Comparison of ENCODE assay signal across 29 mouse cellular contexts in genomic region chr6:84084757-84085156, GRCm38 (mm10).
DNase-seq lines count a peak whose midpoint lies in the region; ATAC-seq and TF ChIP-seq lines count a peak whose summit lies in the region.
"Had no signal": no experiment of that assay in that cellular context is flagged by ENCODE, and none has a peak within 500 bp of the region (broad histone marks: within the 10 kb centered on the region; RNA-seq: fewer than 3 reads in every experiment).

No protein-coding gene starts in this region.

- no peaks in the 10 kb centered on the region for H3K9me3 ChIP-seq in heart, embryonic 13.5 days
- peaks cover 8% of the 10 kb centered on the region; the same call in 1 of the 2 replicates for H3K9me3 ChIP-seq in megakaryocyte, embryonic 14.5 days
- no peaks in the 10 kb centered on the region for H3K9me3 ChIP-seq in limb, embryonic 10.5 days (replicated peaks)
- H3K9me3 ChIP-seq: G1E; intestine, embryonic 15.5 days; liver, embryonic 13.5 days; midbrain, embryonic 12.5 days; stomach, embryonic 15.5 days had no signal

- no peak for TF ChIP-seq POLR2A in myocyte (IDR thresholded peaks at IDR 0.05; ENCODE audit: insufficient read length, low read depth)
- no peak for TF ChIP-seq POLR2A in kidney, adult 2 months (IDR thresholded peaks at IDR 0.05; ENCODE audit: low read depth, low read length)

- H3K27me3 ChIP-seq in heart, embryonic 13.5 days (replicated peaks) = no peaks in the 10 kb centered on the region; the same call in 1 of the 2 replicates
- H3K27me3 ChIP-seq in megakaryocyte, embryonic 14.5 days (replicated peaks) = peaks cover 14% of the 10 kb centered on the region
- H3K27me3 ChIP-seq in limb, embryonic 10.5 days (ENCODE audit: low read depth, poor library complexity, severe bottlenecking) = no peaks in the 10 kb centered on the region
- no peaks in the 10 kb centered on the region for H3K27me3 ChIP-seq in myocyte (ENCODE audit: control insufficient read depth, insufficient read depth, insufficient read length)
- no peaks in the 10 kb centered on the region for H3K27me3 ChIP-seq in kidney, adult 2 months (replicated peaks; ENCODE audit: control insufficient read depth, insufficient read depth, low read length)
- H3K27me3 ChIP-seq: forebrain, embryonic 12.5 days; intestine, embryonic 15.5 days; liver, embryonic 13.5 days; midbrain, embryonic 12.5 days; neural tube, embryonic 13.5 days; Patski; stomach, embryonic 15.5 days had no signal

- ATAC-seq in heart, embryonic 13.5 days (ENCODE audit: extremely low read depth, insufficient number of reproducible peaks, low FRiP score, low TSS enrichment) = no peak
- no peak for ATAC-seq in megakaryocyte, adult 5-6 weeks (ENCODE audit: poor library complexity, severe bottlenecking)
- ATAC-seq: forebrain, postnatal 0 days; hindbrain, postnatal 0 days; intestine, embryonic 15.5 days; Patski had no signal

- H3K79me2 ChIP-seq in myocyte (ENCODE audit: control insufficient read depth, insufficient read depth) = no peaks in the 10 kb centered on the region

- peaks cover 17% of the 10 kb centered on the region for H3K4me1 ChIP-seq in heart, embryonic 13.5 days
- no peaks in the 10 kb centered on the region for H3K4me1 ChIP-seq in megakaryocyte, embryonic 14.5 days
- H3K4me1 ChIP-seq in limb, embryonic 10.5 days = peaks cover 9% of the 10 kb centered on the region
- no peaks in the 10 kb centered on the region for H3K4me1 ChIP-seq in kidney, adult 2 months (ENCODE audit: control insufficient read depth, insufficient read depth, low read length)
- H3K4me1 ChIP-seq: forebrain, embryonic 12.5 days; intestine, embryonic 15.5 days; liver, embryonic 13.5 days; midbrain, embryonic 12.5 days; neural tube, embryonic 13.5 days; stomach, embryonic 15.5 days had no signal

- peaks cover 57% of the 10 kb centered on the region for H3K36me3 ChIP-seq in heart, embryonic 13.5 days
- H3K36me3 ChIP-seq in megakaryocyte, embryonic 14.5 days (replicated peaks; ENCODE audit: low read length) = no peaks in the 10 kb centered on the region
- no peaks in the 10 kb centered on the region for H3K36me3 ChIP-seq in limb, embryonic 10.5 days
- H3K36me3 ChIP-seq in myocyte (ENCODE audit: control insufficient read depth, insufficient read depth) = peaks cover 11% of the 10 kb centered on the region
- H3K36me3 ChIP-seq in kidney, adult 2 months (ENCODE audit: control insufficient read depth, insufficient read depth, low read length) = no peaks in the 10 kb centered on the region
- H3K36me3 ChIP-seq: forebrain, embryonic 12.5 days; G1E; hindbrain, embryonic 10.5 days; intestine, embryonic 15.5 days; liver, embryonic 13.5 days; midbrain, embryonic 12.5 days; neural tube, embryonic 13.5 days; stomach, embryonic 15.5 days had no signal

- no peak overlapping the region for H3K4me2 ChIP-seq in heart, embryonic 13.5 days
- H3K4me2 ChIP-seq in myocyte (ENCODE audit: low read depth) = no peak overlapping the region
- H3K4me2 ChIP-seq: forebrain, embryonic 12.5 days; intestine, embryonic 15.5 days; liver, embryonic 13.5 days; midbrain, embryonic 12.5 days; neural tube, embryonic 13.5 days; stomach, embryonic 15.5 days had no signal

- H3K9ac ChIP-seq in heart, embryonic 13.5 days = no peak overlapping the region; the same call in 1 of the 2 replicates
- H3K9ac ChIP-seq: forebrain, embryonic 12.5 days; forebrain, postnatal 0 days; intestine, embryonic 15.5 days; liver, embryonic 13.5 days; midbrain, embryonic 12.5 days; neural tube, embryonic 13.5 days; stomach, embryonic 15.5 days had no signal

- H3K27ac ChIP-seq in heart, embryonic 13.5 days (replicated peaks) = peak overlapping the region; percentile 53
- H3K27ac ChIP-seq in limb, embryonic 10.5 days = peak overlapping the region; percentile 8; the same call in 1 of the 2 replicates
- H3K27ac ChIP-seq in kidney, adult 2 months (ENCODE audit: insufficient read depth, low read depth, low read length) = no peak overlapping the region
- H3K27ac ChIP-seq: forebrain, embryonic 12.5 days; hindbrain, embryonic 10.5 days; hindbrain, postnatal 0 days; intestine, embryonic 15.5 days; liver, embryonic 13.5 days; midbrain, embryonic 12.5 days; neural tube, embryonic 13.5 days; stomach, embryonic 15.5 days had no signal

- 63% methylated on average over 10 of the region's 10 CpGs for WGBS in heart, embryonic 13.5 days
- 75% methylated on average over 10 of the region's 10 CpGs for WGBS in limb, embryonic 10.5 days
- 67% methylated on average over 10 of the region's 10 CpGs for WGBS in kidney, adult 2 months

- H3K4me3 ChIP-seq in heart, embryonic 13.5 days = no peak overlapping the region
- H3K4me3 ChIP-seq in megakaryocyte, embryonic 14.5 days (replicated peaks) = peak overlapping the region; percentile 51
- no peak overlapping the region for H3K4me3 ChIP-seq in limb, embryonic 10.5 days
- no peak overlapping the region for H3K4me3 ChIP-seq in myocyte
- no peak overlapping the region for H3K4me3 ChIP-seq in kidney, adult 2 months (ENCODE audit: insufficient read depth, low read depth, low read length)
- H3K4me3 ChIP-seq: erythroblast, embryonic 14.5 days; forebrain, embryonic 12.5 days; hindbrain, embryonic 10.5 days; intestine, embryonic 15.5 days; liver, embryonic 13.5 days; midbrain, embryonic 12.5 days; neural tube, embryonic 13.5 days; stomach, embryonic 15.5 days had no signal

- TF ChIP-seq CTCF in kidney, adult 2 months (conservative IDR thresholded peaks at IDR 0.05; ENCODE audit: insufficient read depth, insufficient read length, low read depth, low read length) = no peak

- no peak overlapping the region for H3ac ChIP-seq in myocyte (ENCODE audit: control insufficient read depth, insufficient read length)

- DNase-seq in heart, postnatal 4 days = no peak
- DNase-seq in limb, embryonic 10.5 days (ENCODE audit: low spot score) = no peak
- DNase-seq in kidney, adult 2 months = no peak
- DNase-seq in right cerebral cortex, postnatal 14 days = no peak
- DNase-seq: adrenal gland, postnatal 25 days; cerebellum, adult 2 months; cerebellum, postnatal 14 days; forebrain, postnatal 0 days; heart, postnatal 10 days; kidney, adult 8-10 months; kidney, postnatal 14 days; layer of hippocampus, adult 9-11 months; liver, embryonic 13.5 days; lung, adult 2 months; thymus, postnatal 25 days had no signal

TF ChIP-seq in myocyte, 11 proteins besides CTCF, POLR2A, EP300 and RAD21:
- TF ChIP-seq E2F4 (IDR thresholded peaks at IDR 0.05; ENCODE audit: insufficient read depth) (no peak), MYOG (IDR thresholded peaks at IDR 0.05; ENCODE audit: control insufficient read depth in 1 of 3, insufficient read depth in 1 of 3, insufficient read length in 2 of 3, low read depth in 2 of 3) (peak in 2 of 3 experiments; percentile 32 to 72), TCF3 (IDR thresholded peaks at IDR 0.05; ENCODE audit: insufficient read length, low read depth) (no peak), REST (IDR thresholded peaks at IDR 0.05; ENCODE audit: insufficient read depth, insufficient read length) (no peak), TCF12 (IDR thresholded peaks at IDR 0.05; ENCODE audit: insufficient read depth, poor library complexity, severe bottlenecking) (no peak), USF1 (IDR thresholded peaks at IDR 0.05; ENCODE audit: low read depth) (no peak), POLR2AphosphoS2 (IDR thresholded peaks at IDR 0.05; ENCODE audit: insufficient read length, low read depth) (peak; percentile 42), MAX (IDR thresholded peaks at IDR 0.05; ENCODE audit: low read depth) (no peak), CEBPB (IDR thresholded peaks at IDR 0.05; ENCODE audit: insufficient read depth, poor library complexity, severe bottlenecking) (no peak), SRF (IDR thresholded peaks at IDR 0.05; ENCODE audit: control insufficient read depth, insufficient read length, low read depth) (no peak), MYOD1 (IDR thresholded peaks at IDR 0.05; ENCODE audit: control insufficient read depth in 1 of 3, insufficient read length in 2 of 3, low read depth in 2 of 3) (peak in 1 of 3 experiments; percentile 61)
